8 mouse cellular contexts compared by ENCODE assay signal in the genomic region with DNA sequence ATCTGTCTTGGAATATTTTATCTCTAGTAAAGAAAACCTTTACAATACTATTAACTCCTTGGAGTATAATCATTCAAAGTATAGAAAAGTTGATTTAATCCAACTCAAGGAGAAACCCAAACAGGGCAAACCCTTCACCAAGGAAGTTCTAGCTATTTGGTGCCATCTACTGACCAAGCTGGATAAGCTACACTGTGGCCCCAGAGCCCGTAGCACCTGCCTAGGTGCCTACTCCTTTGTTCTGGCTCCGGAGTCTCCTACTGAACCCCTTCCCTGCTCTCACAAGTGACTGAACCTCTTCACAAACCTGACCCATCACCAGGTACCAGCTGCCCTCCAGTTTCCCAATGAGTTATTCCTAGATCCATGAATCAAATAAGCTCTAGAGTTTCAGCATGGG. TPM values are rescaled to one million over a fixed set of nuclear protein-coding genes. Genes with fewer than 3 reads are reported as not detected.
DNase-seq lines count a peak whose midpoint lies in the region; ATAC-seq lines count a peak whose summit lies in the region.

No protein-coding gene starts in this region.

- peak; percentile 28; the same call in 1 of the 2 replicates for ATAC-seq in hindbrain, embryonic 16.5 days
- ATAC-seq in hindbrain, embryonic 11.5 days (ENCODE audit: low FRiP score) = no peak
- peak; percentile 90 for ATAC-seq in CD4-positive, CD25-positive, alpha-beta regulatory T cell, adult 4 months
- peak; percentile 76 for ATAC-seq in activated CD4-positive, CD25-positive, alpha-beta regulatory T cell, adult 4 months
- ATAC-seq in liver, embryonic 16.5 days (ENCODE audit: low read depth) = 0 out of 2 replicates have a peak, but pooled peaks have one; percentile 32
- ATAC-seq in midbrain, embryonic 14.5 days (ENCODE audit: low FRiP score, low TSS enrichment) = no peak; the same call in 1 of the 2 replicates

- no peak overlapping the region for H3K4me2 ChIP-seq in hindbrain, embryonic 16.5 days (ENCODE audit: low read length)
- no peak overlapping the region for H3K4me2 ChIP-seq in hindbrain, embryonic 11.5 days (replicated peaks; ENCODE audit: low read depth, low read length)
- H3K4me2 ChIP-seq in liver, embryonic 16.5 days (ENCODE audit: low read depth, low read length) = no peak overlapping the region
- no peak overlapping the region for H3K4me2 ChIP-seq in midbrain, embryonic 14.5 days (ENCODE audit: low read length)

- WGBS in hindbrain, embryonic 16.5 days = 46% methylated on average over 2 of the region's 2 CpGs
- 39% methylated on average over 2 of the region's 2 CpGs for WGBS in hindbrain, embryonic 11.5 days
- 29% methylated on average over 2 of the region's 2 CpGs for WGBS in liver, embryonic 16.5 days (ENCODE audit: insufficient replicate concordance)
- WGBS in midbrain, embryonic 14.5 days = 28% methylated on average over 2 of the region's 2 CpGs

- H3K9me3 ChIP-seq in hindbrain, embryonic 16.5 days (ENCODE audit: control insufficient read depth, low read length) = no peaks in the 10 kb centered on the region
- H3K9me3 ChIP-seq in hindbrain, embryonic 11.5 days (ENCODE audit: control insufficient read depth, low read length) = no peaks in the 10 kb centered on the region
- no peaks in the 10 kb centered on the region for H3K9me3 ChIP-seq in liver, embryonic 16.5 days (replicated peaks; ENCODE audit: control insufficient read depth, low read length)
- no peaks in the 10 kb centered on the region for H3K9me3 ChIP-seq in midbrain, embryonic 14.5 days (ENCODE audit: control insufficient read depth, low read length)

- 0 out of 2 replicates have a peak, but pooled peaks cover 2% of the 10 kb centered on the region for H3K36me3 ChIP-seq in hindbrain, embryonic 16.5 days (ENCODE audit: control insufficient read depth, insufficient read depth, low read length)
- no peaks in the 10 kb centered on the region for H3K36me3 ChIP-seq in hindbrain, embryonic 11.5 days (ENCODE audit: control insufficient read depth, insufficient read depth, low read length)
- no peaks in the 10 kb centered on the region for H3K36me3 ChIP-seq in liver, embryonic 16.5 days (ENCODE audit: control insufficient read depth, insufficient read depth)
- peaks cover 9% of the 10 kb centered on the region; the same call in 1 of the 2 replicates for H3K36me3 ChIP-seq in midbrain, embryonic 14.5 days (ENCODE audit: control insufficient read depth, insufficient read depth, low read length)

- H3K4me3 ChIP-seq in hindbrain, embryonic 16.5 days (ENCODE audit: low read length) = no peak overlapping the region
- H3K4me3 ChIP-seq in hindbrain, embryonic 11.5 days (ENCODE audit: low read depth, low read length) = no peak overlapping the region
- H3K4me3 ChIP-seq in liver, embryonic 16.5 days (ENCODE audit: low read depth, low read length) = no peak overlapping the region
- no peak overlapping the region for H3K4me3 ChIP-seq in midbrain, embryonic 14.5 days (replicated peaks; ENCODE audit: low read depth, low read length)

- intact Hi-C loops in gastrocnemius, postnatal 14 days (cut with DNase I; ENCODE audit: low total_unique reads) = no loop called here

- peaks cover 7% of the 10 kb centered on the region for H3K4me1 ChIP-seq in hindbrain, embryonic 16.5 days (ENCODE audit: control insufficient read depth, insufficient read depth, low read depth, low read length)
- no peaks in the 10 kb centered on the region for H3K4me1 ChIP-seq in hindbrain, embryonic 11.5 days (replicated peaks; ENCODE audit: control insufficient read depth, insufficient read depth, low read length)
- no peaks in the 10 kb centered on the region for H3K4me1 ChIP-seq in liver, embryonic 16.5 days (ENCODE audit: control insufficient read depth, low read depth, low read length)
- H3K4me1 ChIP-seq in midbrain, embryonic 14.5 days (ENCODE audit: control insufficient read depth, insufficient read depth, low read length) = no peaks in the 10 kb centered on the region

- H3K9ac ChIP-seq in hindbrain, embryonic 16.5 days (ENCODE audit: low read depth, low read length) = no peak overlapping the region
- no peak overlapping the region for H3K9ac ChIP-seq in hindbrain, embryonic 11.5 days (ENCODE audit: low read depth, low read length)
- H3K9ac ChIP-seq in liver, embryonic 16.5 days (ENCODE audit: low read depth, low read length) = no peak overlapping the region; the same call in 1 of the 2 replicates
- no peak overlapping the region for H3K9ac ChIP-seq in midbrain, embryonic 14.5 days (replicated peaks; ENCODE audit: low read length)

- DNase-seq in hindbrain, embryonic 11.5 days (ENCODE audit: low spot score) = no peak
- no peak for DNase-seq in right cerebral cortex, postnatal 14 days
- no peak for DNase-seq in midbrain, embryonic 14.5 days
- no peak for DNase-seq in gastrocnemius, postnatal 14 days

- no peaks in the 10 kb centered on the region for H3K27me3 ChIP-seq in hindbrain, embryonic 16.5 days (replicated peaks; ENCODE audit: control insufficient read depth, insufficient read depth, low read length)
- no peaks in the 10 kb centered on the region for H3K27me3 ChIP-seq in hindbrain, embryonic 11.5 days (ENCODE audit: control insufficient read depth, insufficient read depth, low read length)
- no peaks in the 10 kb centered on the region for H3K27me3 ChIP-seq in liver, embryonic 16.5 days (ENCODE audit: control insufficient read depth, insufficient read depth, low read depth, low read length)
- H3K27me3 ChIP-seq in midbrain, embryonic 14.5 days (ENCODE audit: control insufficient read depth, insufficient read depth, low read length) = no peaks in the 10 kb centered on the region

- H3K27ac ChIP-seq in hindbrain, embryonic 16.5 days (ENCODE audit: low read depth, low read length) = no peak overlapping the region
- H3K27ac ChIP-seq in hindbrain, embryonic 11.5 days (ENCODE audit: low read depth, low read length) = no peak overlapping the region
- no peak overlapping the region for H3K27ac ChIP-seq in liver, embryonic 16.5 days (ENCODE audit: low read length)
- H3K27ac ChIP-seq in midbrain, embryonic 14.5 days (replicated peaks; ENCODE audit: low read depth, low read length) = no peak overlapping the region

RNA-seq across cellular contexts. Expression of a gene that starts 45.3 kb away (rescaled TPM):
- polyA plus RNA-seq in hindbrain, embryonic 16.5 days (2015; fragmentation: Nextera tagmentation; extraction: Ambion mirVana) = 182 and 196 TPM in 2 replicates
- polyA plus RNA-seq in hindbrain, embryonic 11.5 days (2014; fragmentation: Nextera tagmentation; extraction: Ambion mirVana) = 96.0 and 106 TPM in 2 replicates
- polyA plus RNA-seq in CD4-positive, CD25-positive, alpha-beta regulatory T cell, adult 4 months (2017; shearing (Covaris generic)) = 100 to 1,000 TPM in 1 of 2 experiments, 10 to 100 TPM in 1; 95.8 to 120 TPM
- 10 to 100 TPM; 96.3 to 98.1 TPM for polyA plus RNA-seq in activated CD4-positive, CD25-positive, alpha-beta regulatory T cell, adult 4 months (2017; shearing (Covaris generic))
- polyA plus RNA-seq in liver, embryonic 16.5 days (2015; fragmentation: Nextera tagmentation; extraction: Ambion mirVana) = 16.9 and 18.6 TPM in 2 replicates
- 152 and 181 TPM in 2 replicates for polyA plus RNA-seq in midbrain, embryonic 14.5 days (2014; fragmentation: Nextera tagmentation; extraction: Ambion mirVana)
- total RNA-seq in gastrocnemius, postnatal 14 days (2021) = 100 to 1,000 TPM; 130 to 152 TPM

Comparison
In these comparisons a context has a peak if more than half of its experiments do, and no peak if none do; other contexts are left out.
1. ATAC-seq: peak in hindbrain, embryonic 16.5 days (single experiment), CD4-positive, CD25-positive, alpha-beta regulatory T cell, adult 4 months (single experiment), activated CD4-positive, CD25-positive, alpha-beta regulatory T cell, adult 4 months (single experiment) and liver, embryonic 16.5 days (single experiment); none in hindbrain, embryonic 11.5 days (single experiment) and midbrain, embryonic 14.5 days (single experiment).